Mouse (Mus musculus) olfactory bulb, adult 2 months (tissue): ENCODE measurements around the gene Ahcy.

Experiments
- CTCF ChIP-seq: fragments of 200-500 bp; IDR thresholded peaks from 2 replicates; pipeline ENCODE4 v1.5.1; 2012; ENCODE audit warnings: low read depth, mild to moderate bottlenecking, low read length, moderate library complexity; ENCODE audit not compliant: insufficient read depth
- POLR2A ChIP-seq: fragments of 200-500 bp; IDR thresholded peaks from 2 replicates; pipeline ENCODE4 v1.6.1; 2012; ENCODE audit warnings: mild to moderate bottlenecking, low read depth, low read length, moderate library complexity; ENCODE audit not compliant: insufficient read depth

DNA sequence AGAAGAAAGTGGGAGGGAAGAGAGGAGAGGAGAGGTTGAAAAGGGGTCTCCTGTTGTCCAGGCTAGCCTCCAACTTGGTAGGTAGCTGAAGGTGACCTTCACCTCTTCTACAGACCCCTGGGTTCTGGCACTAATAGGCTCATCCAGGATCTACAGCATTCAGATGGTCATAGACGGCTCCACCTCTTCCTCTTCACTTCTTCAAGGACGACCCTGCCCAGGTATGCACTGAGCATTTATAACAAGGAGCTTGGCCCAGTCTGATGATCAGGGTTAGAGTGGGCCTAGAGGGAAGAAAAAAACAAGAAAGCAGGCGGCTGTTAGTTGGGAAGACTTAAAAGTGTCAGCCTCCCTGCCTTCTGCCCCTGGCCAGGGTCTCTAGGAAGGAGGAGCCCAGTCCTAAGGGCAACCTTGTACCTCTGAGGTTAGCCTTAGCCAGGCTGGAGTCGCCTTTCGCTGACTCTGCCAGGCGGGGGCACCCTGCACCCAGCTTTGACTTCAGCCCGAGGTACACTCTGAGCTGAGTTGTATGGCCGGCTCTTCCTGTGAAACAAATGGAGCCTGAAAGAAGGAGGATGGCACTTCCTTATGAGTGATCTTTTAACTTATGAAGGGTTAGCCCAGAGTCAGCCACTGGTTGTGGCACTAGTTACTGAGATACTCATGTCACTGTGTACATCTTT lies 8.0 kb upstream of the Ahcy start:
- no peak for TF ChIP-seq POLR2A
- TF ChIP-seq CTCF, result peak; percentile 54
